Comparison of ENCODE assay signal across 20 mouse cellular contexts in genomic region chr10:41829191-41829590, GRCm38 (mm10).
"Had no signal": no experiment of that assay in that cellular context is flagged by ENCODE, and none has a peak within 500 bp of the region (broad histone marks: within the 10 kb centered on the region; RNA-seq: fewer than 3 reads in every experiment).

No protein-coding gene starts in this region.

- H3K9ac ChIP-seq: liver, postnatal 0 days; lung, embryonic 15.5 days; midbrain, embryonic 12.5 days; neural tube, embryonic 13.5 days; neural tube, embryonic 15.5 days had no signal

- H3K9me3 ChIP-seq: lung, embryonic 15.5 days; midbrain, embryonic 10.5 days; midbrain, embryonic 12.5 days; neural tube, embryonic 13.5 days; neural tube, embryonic 15.5 days had no signal

- H3K4me3 ChIP-seq: lung, embryonic 15.5 days; midbrain, embryonic 10.5 days; midbrain, embryonic 12.5 days; myocyte; neural tube, embryonic 13.5 days; neural tube, embryonic 15.5 days had no signal

- DNase-seq: liver, postnatal 0 days; lung, adult 2 months; lung, postnatal 14 days; lung, postnatal 36 days; midbrain, embryonic 14.5 days; retina, postnatal 1 day; right cerebral cortex, adult 18-20 months; right cerebral cortex, postnatal 25 days; right cerebral cortex, postnatal 4 days; spleen, adult 18-20 months; thymus, adult 18-20 months; thymus, postnatal 14 days; thymus, postnatal 4 days had no signal

- H3K27me3 ChIP-seq: lung, embryonic 15.5 days; midbrain, embryonic 12.5 days; neural tube, embryonic 13.5 days; neural tube, embryonic 15.5 days had no signal

- H3K4me1 ChIP-seq: lung, embryonic 15.5 days; midbrain, embryonic 10.5 days; midbrain, embryonic 12.5 days; neural tube, embryonic 13.5 days had no signal

- H3K27ac ChIP-seq: lung, embryonic 15.5 days; macrophage; midbrain, embryonic 10.5 days; midbrain, embryonic 12.5 days; neural tube, embryonic 13.5 days; neural tube, embryonic 15.5 days had no signal

- H3K36me3 ChIP-seq: lung, embryonic 15.5 days; midbrain, embryonic 10.5 days; midbrain, embryonic 12.5 days; neural tube, embryonic 13.5 days; neural tube, embryonic 15.5 days had no signal
